Mouse (Mus musculus) testis, adult 10 weeks (tissue): Measurements from ENCODE around the gene Rbm44. TPM values are rescaled to one million over a fixed set of nuclear protein-coding genes. Genes with fewer than 3 reads are reported as not detected.

Source experiments
- polyA plus RNA-seq: library from polyadenylated mRNA; stranded (reverse); fragments of 350-450 nt; fragmentation: Illumina TruSeq; extraction: RNeasy Lipid Tissue Mini Kit (QIAGEN cat#74804); gene quantifications from one replicate; pipeline ENCODE4 v1.2.3, GENCODE M21; 2014; ENCODE audit warnings: low read depth, low replicate concordance

Rbm44 gene
- 167 TPM for polyA plus RNA-seq

DNA sequence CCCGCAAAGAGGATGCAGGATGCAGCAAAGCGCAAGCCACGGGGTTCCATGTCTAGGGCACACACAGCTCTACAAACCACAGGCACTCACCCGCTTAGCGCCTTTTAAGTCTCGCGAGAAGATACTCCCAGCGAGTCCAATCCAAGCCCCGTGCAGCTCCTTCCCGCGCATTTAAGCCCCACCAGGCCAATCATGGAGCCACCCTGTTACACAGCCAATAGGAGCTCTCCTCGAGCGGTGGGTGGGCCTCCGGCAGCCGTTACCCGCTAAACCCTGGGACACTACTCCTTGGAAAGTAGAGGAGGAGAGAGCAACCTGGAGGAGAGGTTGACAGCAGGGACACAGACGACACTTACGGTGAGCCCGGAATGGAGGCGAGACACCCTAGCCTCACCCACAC lies at the start of gene Rbm44:
Gene Rbm44, plus strand, starts transcription at position 277 of the 400 bp plus-strand sequence.

DNA sequence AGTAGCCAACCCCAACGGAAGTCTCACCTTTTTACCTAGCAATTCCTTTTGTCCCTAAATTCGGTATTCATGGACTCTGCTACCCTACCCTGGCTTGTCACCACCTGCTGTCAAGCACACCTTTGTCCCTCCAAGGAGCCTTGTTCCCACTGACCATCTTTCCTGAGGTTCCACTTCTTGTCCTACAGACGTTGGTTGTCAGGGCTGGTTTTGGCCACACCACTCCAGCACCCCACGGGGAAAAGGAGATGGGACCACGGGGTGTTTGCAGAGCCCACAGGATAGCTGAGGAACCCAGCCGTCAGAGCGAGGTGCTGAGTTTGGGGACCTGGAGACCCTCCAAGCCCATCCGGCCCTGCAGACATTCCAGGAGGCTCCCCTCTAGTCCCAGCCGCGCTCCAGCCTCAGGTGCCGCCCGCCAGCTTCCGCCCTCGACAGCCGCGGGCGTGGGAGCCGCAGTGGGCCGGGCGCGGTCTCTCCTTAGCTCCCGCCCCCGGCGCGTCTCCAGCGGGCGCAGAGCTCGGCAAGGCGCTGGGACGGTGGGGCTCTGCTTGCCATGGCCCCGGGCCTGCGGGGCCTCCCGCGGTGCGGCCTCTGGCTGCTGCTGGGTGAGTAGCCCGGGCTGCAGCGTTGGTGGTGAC lies 34.8 kb downstream of the Rbm44 start, which contains the start of gene Ramp1:
Gene Ramp1, plus strand, starts transcription at position 290 of the 641 bp plus-strand sequence.

Other genes with a start within 250 kb of the Rbm44 start
- gene Mlph, start 230.0 kb upstream of the Rbm44 start, polyA plus RNA-seq = 0.24 TPM
- gene Prlh, start 192.0 kb upstream of the Rbm44 start, polyA plus RNA-seq = not detected
- gene Rab17, start 175.4 kb upstream of the Rbm44 start, polyA plus RNA-seq = not detected
- 1.1 TPM for gene Lrrfip1, start 146.4 kb upstream of the Rbm44 start, polyA plus RNA-seq
- 0.20 TPM for gene Ramp1, start 34.7 kb downstream of the Rbm44 start, polyA plus RNA-seq
- gene Ube2f, start 105.2 kb downstream of the Rbm44 start, polyA plus RNA-seq = 216 TPM
- gene Scly, start 153.2 kb downstream of the Rbm44 start, polyA plus RNA-seq = 4.8 TPM
- gene Espnl, start 177.0 kb downstream of the Rbm44 start, polyA plus RNA-seq = 0.06 TPM
- gene Klhl30, start 205.9 kb downstream of the Rbm44 start, polyA plus RNA-seq = not detected
- gene Erfe, start 221.3 kb downstream of the Rbm44 start, polyA plus RNA-seq = 1.0 TPM